Mouse (Mus musculus): ENCODE data around the gene Ncf2. TPM values are rescaled to one million over a fixed set of nuclear protein-coding genes. Genes with fewer than 3 reads are reported as not detected.
A peak's percentile ranks its signal among the peaks of the same experiment; 100 is the strongest.
"Not testable (repeated sequence)": the region's sequence is repeated elsewhere in the genome, so short reads cannot be mapped to it uniquely, and the experiment has no call there.

The Ncf2 gene
- polyA plus RNA-seq, 1 experiment from 2014 or later = 5.9 TPM

DNA sequence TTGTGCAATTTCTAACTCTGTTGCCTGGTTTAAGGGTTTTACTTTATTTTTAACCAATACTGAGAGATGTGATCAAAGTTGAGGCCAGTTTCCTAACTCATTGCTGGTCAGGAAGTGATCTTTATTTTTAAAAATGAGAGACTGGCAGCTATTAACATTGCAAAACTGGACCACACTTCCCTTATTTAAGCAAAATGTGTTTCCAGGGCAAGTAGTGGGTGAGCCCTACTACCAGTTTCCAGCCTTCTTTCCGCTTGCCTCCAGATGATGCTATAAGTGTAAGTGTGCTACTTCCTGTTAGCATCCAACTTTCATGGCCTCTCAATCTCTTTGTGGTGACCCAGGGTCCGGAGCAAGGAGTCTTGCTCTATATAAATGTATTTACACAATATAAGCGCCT is 25.4 kb upstream of the Ncf2 start:
- not testable (repeated sequence) for H3K9ac ChIP-seq (ENCODE audit: low read depth, low read length); H3K27me3 ChIP-seq (replicated peaks; ENCODE audit: control insufficient read depth, insufficient read depth, low read length); H3K4me3 ChIP-seq (ENCODE audit: low read depth, low read length); DNase-seq (ENCODE audit: low spot score); H3K4me2 ChIP-seq (ENCODE audit: low read depth, low read length); H3K27ac ChIP-seq (replicated peaks; ENCODE audit: low read depth, low read length); ATAC-seq (ENCODE audit: low read depth); H3K9me3 ChIP-seq (ENCODE audit: control insufficient read depth, low read length); H3K4me1 ChIP-seq (ENCODE audit: control insufficient read depth, insufficient read depth, low read length)
- H3K36me3 ChIP-seq (ENCODE audit: control insufficient read depth, insufficient read depth, low read length) = peaks cover 70% of the 10 kb centered on the region
- 85% methylated on average over 3 of the region's 3 CpGs for WGBS

DNA sequence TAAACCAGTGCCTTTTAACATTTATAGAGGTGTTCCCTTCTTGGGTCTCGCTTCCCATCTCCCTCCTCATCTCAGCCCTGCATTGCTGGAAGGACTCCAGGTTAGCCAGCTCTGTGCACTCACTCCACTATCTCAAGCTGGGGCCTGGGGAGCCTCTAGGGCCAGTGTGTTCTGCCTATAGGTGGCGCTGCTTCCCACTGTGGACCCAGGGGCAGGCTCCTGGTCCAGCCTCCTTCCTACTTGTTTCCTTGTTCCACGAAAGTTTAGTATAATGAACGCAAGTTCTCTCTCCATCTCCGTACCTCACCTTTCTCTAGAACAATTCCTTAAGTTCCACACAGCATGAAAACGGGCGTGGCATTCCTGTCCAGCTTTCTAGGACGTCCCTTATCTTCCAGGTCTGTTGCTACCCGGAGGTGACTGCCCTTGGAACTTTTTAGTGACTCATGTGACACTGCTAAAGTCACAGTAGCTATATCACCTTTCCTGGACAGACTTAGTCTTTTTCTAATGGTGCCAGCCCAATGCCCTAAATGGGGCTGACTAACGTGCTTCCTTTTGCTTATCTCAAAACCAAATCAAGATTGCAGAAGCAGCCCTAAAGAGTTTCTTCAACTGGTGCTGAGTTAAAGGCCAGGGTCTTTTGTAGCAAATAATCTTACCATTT is 20.8 kb upstream of the Ncf2 start:
- H3K9me3 ChIP-seq (ENCODE audit: control insufficient read depth, low read length) = no peaks in the 10 kb centered on the region
- H3K4me2 ChIP-seq (ENCODE audit: low read depth, low read length) = no peak overlapping the region
- no peaks in the 10 kb centered on the region for H3K27me3 ChIP-seq (replicated peaks; ENCODE audit: control insufficient read depth, insufficient read depth, low read length)
- H3K36me3 ChIP-seq (ENCODE audit: control insufficient read depth, insufficient read depth, low read length) = peaks cover 26% of the 10 kb centered on the region
- WGBS = 34% methylated on average over 10 of the region's 10 CpGs
- no peak overlapping the region for H3K4me3 ChIP-seq (ENCODE audit: low read depth, low read length)
- ATAC-seq (ENCODE audit: low read depth) (peak; percentile 68; the same call in 1 of the 2 replicates), DNase-seq (ENCODE audit: low spot score) (peak; percentile 35)
- H3K27ac ChIP-seq (replicated peaks; ENCODE audit: low read depth, low read length) = no peak overlapping the region
- H3K4me1 ChIP-seq (ENCODE audit: control insufficient read depth, insufficient read depth, low read length) = no peaks in the 10 kb centered on the region
- no peak overlapping the region for H3K9ac ChIP-seq (ENCODE audit: low read depth, low read length)

DNA sequence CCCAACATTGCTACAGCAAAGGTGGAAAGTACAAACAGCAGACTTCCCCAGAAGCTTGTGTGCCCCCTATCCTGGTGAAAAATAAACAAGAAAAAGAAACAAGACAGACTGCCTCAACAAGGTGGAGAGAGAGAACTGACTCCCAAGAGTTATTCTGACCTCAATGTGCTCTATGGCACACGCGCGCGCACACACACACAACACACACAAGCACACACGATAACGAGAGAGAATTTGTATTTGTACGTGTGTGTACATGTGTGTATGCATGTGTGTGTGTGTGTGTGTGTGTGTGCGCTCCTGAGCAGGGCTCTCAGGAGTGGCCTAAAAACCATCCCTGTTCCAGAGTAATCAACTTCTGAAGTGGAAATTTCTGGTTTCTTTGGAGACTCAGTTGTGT is 15.4 kb upstream of the Ncf2 start:
- H3K9ac ChIP-seq (ENCODE audit: low read depth, low read length) = no peak overlapping the region
- no peak for ATAC-seq (ENCODE audit: low read depth)
- no peaks in the 10 kb centered on the region for H3K27me3 ChIP-seq (replicated peaks; ENCODE audit: control insufficient read depth, insufficient read depth, low read length)
- 98% methylated on average over 8 of the region's 8 CpGs for WGBS
- no peaks in the 10 kb centered on the region for H3K36me3 ChIP-seq (ENCODE audit: control insufficient read depth, insufficient read depth, low read length)
- no peak overlapping the region for H3K27ac ChIP-seq (replicated peaks; ENCODE audit: low read depth, low read length)
- H3K4me1 ChIP-seq (ENCODE audit: control insufficient read depth, insufficient read depth, low read length) = no peaks in the 10 kb centered on the region
- DNase-seq (ENCODE audit: low spot score) = no peak
- H3K4me2 ChIP-seq (ENCODE audit: low read depth, low read length) = no peak overlapping the region
- no peaks in the 10 kb centered on the region for H3K9me3 ChIP-seq (ENCODE audit: control insufficient read depth, low read length)
- no peak overlapping the region for H3K4me3 ChIP-seq (ENCODE audit: low read depth, low read length)

DNA sequence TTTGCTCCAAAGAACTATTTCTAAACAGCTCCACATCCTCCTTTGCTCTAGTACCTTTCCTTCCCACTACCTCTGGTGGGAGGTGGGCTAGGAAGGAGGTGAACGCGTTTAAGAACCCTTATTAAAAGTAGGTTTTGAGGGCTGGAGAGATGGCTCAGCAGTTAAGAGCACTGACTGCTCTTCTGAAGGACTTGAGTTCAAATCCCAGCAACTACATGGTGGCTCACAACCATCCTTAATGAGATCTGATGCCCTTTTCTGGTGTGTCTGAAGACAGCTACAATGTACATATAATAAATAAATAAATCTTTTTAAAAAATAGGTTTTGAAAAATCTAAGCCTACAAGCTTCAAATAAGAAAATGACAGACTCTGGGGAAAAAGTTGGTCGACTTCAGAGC is 14.5 kb upstream of the Ncf2 start:
- not testable (repeated sequence) for H3K4me1 ChIP-seq (ENCODE audit: control insufficient read depth, insufficient read depth, low read length); H3K4me2 ChIP-seq (ENCODE audit: low read depth, low read length); H3K9me3 ChIP-seq (ENCODE audit: control insufficient read depth, low read length); ATAC-seq (ENCODE audit: low read depth); H3K36me3 ChIP-seq (ENCODE audit: control insufficient read depth, insufficient read depth, low read length); DNase-seq (ENCODE audit: low spot score); H3K27me3 ChIP-seq (replicated peaks; ENCODE audit: control insufficient read depth, insufficient read depth, low read length); H3K27ac ChIP-seq (replicated peaks; ENCODE audit: low read depth, low read length); H3K9ac ChIP-seq (ENCODE audit: low read depth, low read length); H3K4me3 ChIP-seq (ENCODE audit: low read depth, low read length)
- 83% methylated on average over 3 of the region's 3 CpGs for WGBS

DNA sequence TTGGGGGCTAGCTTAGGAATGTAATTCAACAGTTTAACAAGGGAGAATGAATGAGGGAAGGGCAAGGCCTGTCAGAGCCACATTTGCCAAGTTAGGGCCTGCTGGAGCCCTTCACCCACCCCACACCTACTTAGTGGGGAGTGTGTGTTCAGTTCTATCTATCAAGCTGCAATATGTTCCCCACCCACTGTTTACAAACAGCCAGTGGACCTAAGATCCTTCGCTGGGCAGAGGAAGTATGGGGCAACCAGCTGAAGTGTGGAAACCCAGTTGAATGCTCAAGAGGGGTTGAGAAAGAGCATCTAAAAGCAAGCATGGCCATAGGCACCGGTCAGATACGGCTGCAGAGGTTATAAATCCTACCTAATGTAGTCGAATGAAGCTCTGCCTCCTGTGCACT is 13.0 kb upstream of the Ncf2 start:
- Histone ChIP-seq H3K36me3 (ENCODE audit: control insufficient read depth, insufficient read depth, low read length) (no peaks in the 10 kb centered on the region), H3K4me2 (ENCODE audit: low read depth, low read length) (no peak overlapping the region), H3K4me3 (ENCODE audit: low read depth, low read length) (no peak overlapping the region), H3K9ac (ENCODE audit: low read depth, low read length) (no peak overlapping the region), H3K9me3 (ENCODE audit: control insufficient read depth, low read length) (no peaks in the 10 kb centered on the region), H3K27ac (replicated peaks; ENCODE audit: low read depth, low read length) (no peak overlapping the region), H3K4me1 (ENCODE audit: control insufficient read depth, insufficient read depth, low read length) (no peaks in the 10 kb centered on the region; the same call in 1 of the 2 replicates), H3K27me3 (replicated peaks; ENCODE audit: control insufficient read depth, insufficient read depth, low read length) (no peaks in the 10 kb centered on the region)
- 89% methylated on average over 4 of the region's 4 CpGs for WGBS
- no peak for ATAC-seq (ENCODE audit: low read depth)
- no peak for DNase-seq (ENCODE audit: low spot score)

DNA sequence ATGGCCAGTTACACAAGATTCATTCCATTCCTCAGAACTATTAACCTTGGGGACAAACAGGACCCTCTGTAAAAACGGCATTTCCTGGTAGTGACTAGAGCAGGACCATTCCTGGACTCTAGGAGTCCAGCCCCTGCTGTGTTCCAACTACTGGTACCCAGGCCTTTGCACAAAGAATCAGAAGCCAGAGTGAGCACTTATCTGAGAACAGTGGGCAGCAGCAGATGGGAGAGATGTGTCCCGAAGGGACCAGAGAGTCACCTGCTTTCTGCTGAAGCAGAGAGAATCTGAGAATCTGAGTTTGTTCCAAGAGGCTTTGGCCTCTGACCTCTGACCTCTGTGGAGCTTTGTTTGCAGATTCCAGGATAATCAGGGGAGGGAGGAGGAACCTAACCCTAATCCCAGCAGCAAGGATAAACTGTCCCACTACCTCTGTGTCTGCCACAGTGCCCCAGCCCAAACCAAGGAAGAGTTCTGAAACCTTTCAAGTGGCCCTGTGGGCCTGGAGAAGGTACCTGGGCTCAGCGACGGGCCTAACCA is 11.8 kb upstream of the Ncf2 start:
- Histone ChIP-seq H3K4me3 (ENCODE audit: low read depth, low read length) (no peak overlapping the region), H3K27me3 (replicated peaks; ENCODE audit: control insufficient read depth, insufficient read depth, low read length) (no peaks in the 10 kb centered on the region), H3K9me3 (ENCODE audit: control insufficient read depth, low read length) (no peaks in the 10 kb centered on the region), H3K9ac (ENCODE audit: low read depth, low read length) (no peak overlapping the region), H3K4me2 (ENCODE audit: low read depth, low read length) (no peak overlapping the region), H3K4me1 (ENCODE audit: control insufficient read depth, insufficient read depth, low read length) (no peaks in the 10 kb centered on the region; the same call in 1 of the 2 replicates), H3K27ac (replicated peaks; ENCODE audit: low read depth, low read length) (no peak overlapping the region), H3K36me3 (ENCODE audit: control insufficient read depth, insufficient read depth, low read length) (no peaks in the 10 kb centered on the region)
- DNase-seq (ENCODE audit: low spot score) (no peak), ATAC-seq (ENCODE audit: low read depth) (no peak)
- 25% methylated on average over 4 of the region's 4 CpGs for WGBS

DNA sequence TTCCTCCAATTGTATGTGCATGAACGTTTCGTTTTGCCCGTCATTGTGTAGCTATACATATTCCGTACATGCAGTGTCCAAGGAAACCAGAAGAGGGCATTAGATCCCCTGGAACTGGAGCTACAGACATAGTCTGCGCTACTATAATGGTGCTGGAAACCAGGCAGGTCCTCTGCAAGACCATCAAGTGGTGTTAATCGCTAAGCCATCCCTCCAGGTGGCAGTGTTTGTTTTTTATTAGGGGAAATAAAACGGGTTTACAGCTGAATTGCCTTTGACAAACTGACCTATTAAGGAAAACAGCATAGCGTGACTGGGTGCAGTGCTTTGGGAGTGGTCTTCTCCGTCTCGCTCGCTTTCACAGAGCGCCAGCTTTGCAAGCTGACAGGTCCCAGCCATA is 9.7 kb upstream of the Ncf2 start:
- no peak overlapping the region for H3K4me3 ChIP-seq (ENCODE audit: low read depth, low read length)
- DNase-seq (ENCODE audit: low spot score) (peak; percentile 63), ATAC-seq (ENCODE audit: low read depth) (no peak; the same call in 1 of the 2 replicates)
- H3K36me3 ChIP-seq (ENCODE audit: control insufficient read depth, insufficient read depth, low read length) = no peaks in the 10 kb centered on the region
- H3K9ac ChIP-seq (ENCODE audit: low read depth, low read length) = no peak overlapping the region
- H3K4me2 ChIP-seq (ENCODE audit: low read depth, low read length) = no peak overlapping the region
- H3K4me1 ChIP-seq (ENCODE audit: control insufficient read depth, insufficient read depth, low read length) = no peaks in the 10 kb centered on the region; the same call in 1 of the 2 replicates
- WGBS = 30% methylated on average over 12 of the region's 12 CpGs
- H3K27me3 ChIP-seq (replicated peaks; ENCODE audit: control insufficient read depth, insufficient read depth, low read length) = no peaks in the 10 kb centered on the region
- H3K27ac ChIP-seq (replicated peaks; ENCODE audit: low read depth, low read length) = no peak overlapping the region
- no peaks in the 10 kb centered on the region for H3K9me3 ChIP-seq (ENCODE audit: control insufficient read depth, low read length)

DNA sequence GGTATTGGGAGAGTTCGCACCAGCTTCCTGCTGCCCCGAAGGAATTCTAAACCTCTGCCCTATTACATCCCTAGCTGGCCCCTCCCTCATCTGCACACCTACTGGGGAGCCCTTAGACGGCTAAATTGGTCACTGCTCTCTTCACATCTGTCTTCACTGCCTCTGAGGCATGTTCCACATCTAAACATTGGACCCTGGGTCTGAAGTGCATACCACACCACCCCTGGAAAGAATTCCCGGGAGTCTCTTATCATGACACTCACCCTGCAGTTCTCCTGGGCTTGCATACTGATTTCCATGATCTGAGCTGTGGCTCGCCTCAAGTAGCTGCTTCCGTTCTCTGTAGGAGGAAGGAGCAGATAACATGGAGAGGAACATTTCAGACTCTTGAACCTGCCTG is 9.2 kb upstream of the Ncf2 start:
- Histone ChIP-seq H3K4me2 (ENCODE audit: low read depth, low read length) (no peak overlapping the region), H3K27ac (replicated peaks; ENCODE audit: low read depth, low read length) (no peak overlapping the region), H3K4me3 (ENCODE audit: low read depth, low read length) (no peak overlapping the region), H3K27me3 (replicated peaks; ENCODE audit: control insufficient read depth, insufficient read depth, low read length) (no peaks in the 10 kb centered on the region), H3K9ac (ENCODE audit: low read depth, low read length) (no peak overlapping the region), H3K36me3 (ENCODE audit: control insufficient read depth, insufficient read depth, low read length) (no peaks in the 10 kb centered on the region), H3K9me3 (ENCODE audit: control insufficient read depth, low read length) (no peaks in the 10 kb centered on the region), H3K4me1 (ENCODE audit: control insufficient read depth, insufficient read depth, low read length) (no peaks in the 10 kb centered on the region; the same call in 1 of the 2 replicates)
- 27% methylated on average over 6 of the region's 6 CpGs for WGBS
- DNase-seq (ENCODE audit: low spot score) (no peak), ATAC-seq (ENCODE audit: low read depth) (no peak)

DNA sequence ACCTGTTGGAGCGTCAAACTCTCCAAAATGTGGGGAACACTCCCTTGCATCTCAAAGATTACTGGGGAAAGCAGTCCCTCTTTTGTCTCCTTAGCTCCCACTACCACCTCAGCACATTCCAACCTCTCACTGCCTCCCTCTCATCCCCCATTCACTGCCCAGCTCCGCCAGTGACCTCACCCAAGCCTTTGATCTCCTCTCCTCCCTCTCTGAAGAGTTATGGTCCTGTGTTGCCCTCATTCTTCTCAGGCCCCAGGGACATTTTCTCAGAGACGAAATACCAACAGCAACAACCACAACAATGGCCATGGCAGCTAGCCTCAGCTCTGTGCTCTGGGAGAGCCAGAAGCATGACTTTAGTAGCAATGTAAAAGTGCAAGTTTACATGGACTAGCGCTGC is 8.7 kb upstream of the Ncf2 start:
- Histone ChIP-seq H3K4me3 (ENCODE audit: low read depth, low read length) (no peak overlapping the region), H3K27ac (replicated peaks; ENCODE audit: low read depth, low read length) (no peak overlapping the region), H3K9me3 (ENCODE audit: control insufficient read depth, low read length) (no peaks in the 10 kb centered on the region), H3K27me3 (replicated peaks; ENCODE audit: control insufficient read depth, insufficient read depth, low read length) (no peaks in the 10 kb centered on the region), H3K4me1 (ENCODE audit: control insufficient read depth, insufficient read depth, low read length) (no peaks in the 10 kb centered on the region; the same call in 1 of the 2 replicates), H3K9ac (ENCODE audit: low read depth, low read length) (no peak overlapping the region), H3K36me3 (ENCODE audit: control insufficient read depth, insufficient read depth, low read length) (no peaks in the 10 kb centered on the region), H3K4me2 (ENCODE audit: low read depth, low read length) (no peak overlapping the region)
- ATAC-seq (ENCODE audit: low read depth) = no peak
- WGBS = 31% methylated on average over 4 of the region's 4 CpGs
- no peak for DNase-seq (ENCODE audit: low spot score)

Measured in embryonic facial prominence, embryonic 14.5 days (tissue).